Mouse (Mus musculus): ENCODE results near the gene Fam13c.

- no peak for TF ChIP-seq CTCF (IDR thresholded peaks at IDR 0.05; ENCODE audit: low read depth, low read length)
- TF ChIP-seq TAL1 (conservative IDR thresholded peaks at IDR 0.05; ENCODE audit: low read depth, low read length): no peak
- TF ChIP-seq GATA1 (IDR thresholded peaks at IDR 0.05; ENCODE audit: borderline replicate concordance, low read length): no peak
- no peak for TF ChIP-seq GATA2 (IDR thresholded peaks at IDR 0.05; ENCODE audit: borderline replicate concordance, low read depth, low read length)
- TF ChIP-seq POLR2AphosphoS5 (IDR thresholded peaks at IDR 0.05; ENCODE audit: insufficient replicate concordance, low read depth, low read length): no peak
Measured at GRCm38 (mm10) chr10:70496938-70497337, 56.7 kb downstream of the Fam13c start.

All from G1E (cell line).